Mouse (Mus musculus): ENCODE data around the gene Ctsl.

GRCm38 (mm10) chr13:64402951-64403460, 32.3 kb upstream of the Ctsl start:
- no peak for TF ChIP-seq CTCF (IDR thresholded peaks at IDR 0.05; ENCODE audit: extremely low read depth, insufficient read length, insufficient replicate concordance, low read depth, low read length)
- TF ChIP-seq POLR2A (IDR thresholded peaks at IDR 0.05; ENCODE audit: low read depth, low read length): no peak
